Mouse (Mus musculus) liver, postnatal 0 days (tissue): ENCODE measurements around the gene Neurl1b.

ENCODE experiments used
- CTCF ChIP-seq: sonication (generic); IDR thresholded peaks from 2 replicates; pipeline ENCODE4 v1.5.1; 2016; ENCODE audit warnings: antibody characterized with exemption, low read depth
- EP300 ChIP-seq: IDR thresholded peaks from 2 replicates; pipeline ENCODE4 v1.6.1; 2016; ENCODE audit warnings: antibody characterized with exemption, low read depth, mild to moderate bottlenecking

- TF ChIP-seq CTCF = no peak
- no peak for TF ChIP-seq EP300
Observed at GRCm38 (mm10) chr17:26366792-26367191, 47.8 kb upstream of the Neurl1b start.
